Mouse (Mus musculus): ENCODE data around the gene Farsb.
"Not testable (repeated sequence)": the region's sequence is repeated elsewhere in the genome, so short reads cannot be mapped to it uniquely, and the experiment has no call there.

Farsb gene

GRCm38 (mm10) chr1:78488752-78489492 is at the start of gene Farsb:
Farsb (minus strand) TSS chr1:78488897.
- peak; percentile 90 to 92 for DNase-seq (ENCODE audit: low spot score in 2 of 2)

DNA sequence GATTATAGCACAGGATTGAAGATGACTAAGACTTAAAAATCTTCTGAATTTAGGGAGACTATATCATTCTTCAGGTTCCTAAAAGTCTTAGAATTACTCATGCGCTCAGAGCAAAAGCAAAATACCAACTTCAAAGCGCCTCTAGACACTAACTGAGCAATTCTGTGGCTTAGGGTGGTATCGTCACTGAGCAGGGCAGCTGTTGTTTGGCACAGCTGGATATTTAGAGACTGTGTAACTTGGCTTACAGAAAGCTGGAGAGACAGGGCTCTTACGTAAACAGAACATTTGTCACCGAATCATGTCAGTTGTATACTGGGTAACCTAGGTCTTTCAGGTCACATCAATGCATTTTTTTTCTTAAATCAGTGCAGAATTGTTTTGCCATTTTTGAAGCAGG is 49.7 kb upstream of the Farsb start:
- no peak for DNase-seq (ENCODE audit: low spot score in 2 of 2)

- DNase-seq (ENCODE audit: low spot score in 2 of 2): peak; percentile 86 to 89
Observed at GRCm38 (mm10) chr1:78537494-78538010, 48.9 kb upstream of the Farsb start.

DNA sequence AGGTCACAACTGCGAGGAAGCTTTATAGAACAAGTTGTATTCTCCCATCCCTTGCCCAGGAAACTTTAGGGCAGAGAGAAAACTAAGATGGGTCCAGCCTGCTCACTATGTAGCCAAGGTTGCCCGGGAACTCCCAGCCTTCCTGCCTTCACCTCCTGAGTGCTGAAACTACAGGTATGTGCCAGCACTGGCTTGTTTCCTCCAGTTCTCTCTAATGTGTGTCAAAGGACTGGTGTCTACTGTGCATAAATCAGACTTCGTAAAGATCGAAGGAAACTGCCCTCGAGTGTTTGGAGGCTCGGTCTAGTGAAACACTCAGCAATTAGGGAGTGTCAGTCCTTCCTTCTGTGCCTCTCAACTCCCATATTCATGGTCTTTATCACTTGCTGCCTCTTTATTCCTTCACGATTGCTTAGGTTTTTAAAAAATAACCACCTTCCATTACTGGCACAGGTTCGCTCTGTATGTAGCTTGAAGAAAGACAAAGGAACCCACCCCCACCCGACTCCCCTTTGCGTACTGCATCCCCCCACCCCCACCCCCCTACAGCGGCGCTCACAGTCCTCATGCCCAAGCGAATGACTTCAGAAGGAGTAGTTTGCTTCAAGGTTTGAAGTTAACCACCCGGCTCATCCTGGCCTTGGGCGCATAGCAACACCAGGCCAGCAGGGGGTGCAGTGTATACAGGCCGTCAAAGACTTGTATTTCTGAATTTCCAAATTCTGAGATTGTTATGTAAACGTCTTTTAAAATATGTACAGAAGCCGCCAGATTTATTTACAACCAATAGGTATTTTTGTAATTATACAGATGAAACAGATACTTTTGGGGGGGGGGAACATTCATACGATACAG is 47.8 kb upstream of the Farsb start:
- DNase-seq (ENCODE audit: low spot score in 2 of 2): peak; percentile 84 to 89

- no peak for DNase-seq (ENCODE audit: low spot score in 2 of 2)
Observed at GRCm38 (mm10) chr1:78534428-78535150, 45.9 kb upstream of the Farsb start.

DNA sequence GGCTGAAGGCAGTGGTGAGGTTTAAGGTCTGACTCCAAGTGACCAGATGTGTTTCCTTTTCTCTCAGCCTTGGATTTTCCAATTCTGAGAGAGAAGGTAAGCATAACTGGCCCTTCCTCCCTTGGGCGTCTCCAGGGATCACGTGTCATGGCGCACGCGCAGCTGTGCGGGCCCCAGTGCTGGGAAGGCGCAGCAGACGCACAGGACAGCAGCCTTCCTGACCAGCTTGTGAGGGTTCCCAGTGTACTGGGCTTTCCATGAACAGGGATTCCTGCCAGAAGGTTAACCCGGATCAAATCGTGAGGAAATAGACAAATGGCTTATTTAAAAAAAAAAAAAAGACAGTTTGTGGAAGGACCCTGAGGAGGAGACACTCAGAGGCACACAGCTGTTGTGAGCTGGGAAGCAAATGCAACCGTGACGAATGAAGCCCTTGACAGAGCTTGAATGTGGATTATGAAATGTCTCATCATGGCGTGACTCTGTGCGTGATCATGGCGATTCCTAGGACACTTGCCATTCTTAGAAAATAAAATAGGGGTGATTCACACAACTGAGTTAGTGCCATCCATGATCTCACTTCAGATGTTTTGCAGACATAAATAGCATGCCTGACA is 43.6 kb upstream of the Farsb start:
- DNase-seq (ENCODE audit: low spot score in 2 of 2): peak in 1 of 2 experiments; percentile 8

GRCm38 (mm10) chr1:78530500-78531215 is 42.0 kb upstream of the Farsb start:
- DNase-seq (ENCODE audit: low spot score in 2 of 2): no peak

DNA sequence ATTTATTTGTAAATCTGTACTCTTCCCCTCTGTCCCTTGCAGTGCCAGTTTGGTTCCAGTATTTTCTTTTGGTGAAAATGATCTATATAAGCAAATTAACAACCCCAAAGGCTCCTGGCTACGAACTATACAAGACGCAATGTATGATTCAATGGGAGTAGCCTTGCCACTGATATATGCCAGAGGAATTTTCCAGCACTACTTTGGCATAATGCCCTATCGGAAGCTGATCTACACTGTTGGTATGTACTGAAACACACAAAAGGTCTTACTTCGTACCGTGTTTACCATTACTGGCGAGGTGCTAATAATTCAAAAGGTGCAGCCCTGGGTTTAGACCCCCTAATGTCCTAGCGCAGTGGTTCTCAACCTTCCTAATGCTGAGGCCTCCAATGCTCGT is 40.3 kb upstream of the Farsb start:
- no peak for DNase-seq (ENCODE audit: low spot score in 2 of 2)

GRCm38 (mm10) chr1:78528356-78528755 is 39.7 kb upstream of the Farsb start:
- no peak for DNase-seq (ENCODE audit: low spot score in 2 of 2)

GRCm38 (mm10) chr1:78525189-78525886 is 36.6 kb upstream of the Farsb start:
- peak; percentile 68 to 81 for DNase-seq (ENCODE audit: low spot score in 2 of 2)

- no peak for DNase-seq (ENCODE audit: low spot score in 2 of 2)
Observed at GRCm38 (mm10) chr1:78518907-78519306, 30.2 kb upstream of the Farsb start.

- DNase-seq (ENCODE audit: low spot score in 2 of 2): no peak
Observed at GRCm38 (mm10) chr1:78512756-78513155, 24.1 kb upstream of the Farsb start.

DNA sequence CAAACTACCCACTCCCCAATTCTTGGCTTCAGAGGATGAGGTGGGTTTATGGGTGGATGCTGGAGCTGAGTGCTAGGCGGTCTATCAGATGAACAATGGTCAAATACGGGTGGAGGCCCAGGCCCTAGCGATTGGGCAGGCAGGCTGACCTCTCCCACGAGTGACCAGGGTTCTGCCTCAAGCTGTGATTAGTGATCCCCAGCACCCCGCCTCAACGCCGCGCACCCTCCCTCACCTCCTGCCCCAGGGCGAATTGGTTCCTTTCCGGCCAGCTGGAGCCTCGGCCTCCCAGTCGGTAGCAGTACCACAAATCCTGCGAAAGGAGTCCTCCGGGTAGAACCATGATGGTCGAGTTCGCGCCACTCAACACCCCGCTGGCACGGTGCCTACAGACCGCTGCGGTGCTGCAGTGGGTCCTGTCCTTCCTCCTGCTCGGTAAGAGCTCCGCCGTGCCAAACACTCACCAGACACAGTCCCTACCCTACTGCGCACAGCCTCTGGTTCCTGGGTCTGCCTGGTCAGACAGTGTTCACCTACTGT is 23.0 kb upstream of the Farsb start, which contains the start of gene BC035947:
TSS of gene BC035947 (minus strand) at position 538 of the 540 bp plus-strand sequence.
- no peak for DNase-seq (ENCODE audit: low spot score in 2 of 2)

DNA sequence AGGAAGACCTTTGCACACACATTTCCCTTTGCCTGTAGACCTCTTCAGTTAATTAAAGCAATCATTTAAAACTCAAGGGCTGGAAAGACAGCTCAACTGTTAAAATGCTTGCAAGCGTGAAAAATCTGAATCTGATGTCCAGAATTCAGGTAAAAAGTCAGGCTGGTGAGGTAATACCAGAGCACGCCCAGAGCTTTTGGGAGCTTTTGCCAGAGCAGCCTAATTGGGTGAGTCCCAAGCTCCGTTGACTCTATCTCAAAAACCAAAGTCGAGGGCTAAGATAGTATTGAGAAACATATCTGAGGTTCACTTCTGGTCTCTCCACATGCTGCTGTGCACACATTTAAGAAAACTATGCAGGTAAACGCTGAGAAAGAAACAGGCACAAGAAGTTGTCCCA is 22.2 kb upstream of the Farsb start, which contains the start of gene Mogat1:
TSS of gene Mogat1 (plus strand) at position 130 of the 400 bp plus-strand sequence.
- no peak for DNase-seq (ENCODE audit: low spot score in 2 of 2)

- DNase-seq (ENCODE audit: low spot score in 2 of 2): no peak
Observed at GRCm38 (mm10) chr1:78507137-78507536, 18.4 kb upstream of the Farsb start.

GRCm38 (mm10) chr1:78502527-78502926 is 13.8 kb upstream of the Farsb start:
- no peak for DNase-seq (ENCODE audit: low spot score in 2 of 2)

DNA sequence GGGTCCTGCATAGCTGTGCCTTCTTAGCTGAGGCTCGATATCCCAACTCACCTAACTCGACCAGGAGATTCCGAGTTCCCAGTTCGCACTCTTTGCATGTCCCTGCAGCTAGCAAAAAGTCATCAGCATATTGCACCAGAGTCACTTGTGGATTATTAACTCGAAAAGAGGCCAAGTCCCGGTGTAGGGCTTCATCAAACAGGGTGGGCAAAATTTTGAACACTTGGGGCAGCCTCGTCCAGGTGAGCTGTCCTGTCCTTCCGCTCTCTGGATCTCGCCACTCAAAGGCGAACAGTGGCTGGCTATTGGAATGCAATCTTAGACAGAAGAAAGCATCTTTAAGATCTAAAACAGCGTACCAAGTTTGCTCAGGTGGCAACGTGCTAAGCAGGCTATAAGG is 13.2 kb upstream of the Farsb start:
- not testable (repeated sequence) for DNase-seq (ENCODE audit: low spot score in 2 of 2)

GRCm38 (mm10) chr1:78501036-78501435 is 12.3 kb upstream of the Farsb start:
- DNase-seq (ENCODE audit: low spot score in 2 of 2): no peak

DNA sequence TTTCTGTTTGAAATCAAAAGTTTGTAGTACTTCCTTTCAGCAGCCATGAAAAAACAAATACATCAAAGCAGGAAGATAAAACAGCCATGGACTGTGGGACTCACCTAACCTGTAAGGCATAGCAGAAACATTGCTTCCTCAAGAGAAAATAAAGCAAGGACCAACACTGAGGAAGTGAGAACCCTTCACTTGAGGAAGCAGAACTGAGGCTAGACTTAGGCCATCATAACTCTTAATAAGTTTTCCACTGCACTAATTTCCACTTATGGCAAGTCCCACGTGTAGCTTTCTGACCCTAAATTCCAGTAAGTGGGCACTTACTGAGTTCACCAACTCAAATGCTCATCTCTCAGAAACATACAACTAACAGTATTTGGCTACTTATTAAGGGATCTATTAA is 1.4 kb upstream of the Farsb start:
- no peak for DNase-seq (ENCODE audit: low spot score in 2 of 2)

DNA sequence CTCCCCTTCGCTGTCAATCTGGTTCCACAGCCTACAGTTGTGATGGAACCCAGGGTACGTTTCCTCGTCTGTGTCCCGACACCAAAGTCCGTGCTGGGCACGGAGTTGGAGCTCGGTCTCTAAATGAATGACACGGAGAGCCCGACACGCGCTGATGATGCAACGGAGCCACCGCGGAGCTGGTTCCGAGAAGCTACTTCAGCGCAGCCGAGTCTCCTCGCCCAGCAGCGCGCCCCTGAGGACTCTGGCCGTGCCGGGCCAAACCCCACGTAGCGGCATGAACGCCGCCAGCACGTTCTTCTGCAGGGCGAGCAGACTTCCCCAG is 308 bp downstream of the Farsb start:
- DNase-seq (ENCODE audit: low spot score in 2 of 2): no peak

Measured in frontal cortex, postnatal 36 days (tissue).